Mouse (Mus musculus) lung, postnatal 0 days (tissue): ENCODE measurements around the gene Pdlim1. TPM values are rescaled to one million over a fixed set of nuclear protein-coding genes. Genes with fewer than 3 reads are reported as not detected.

Experiments used
- ATAC-seq: fragments of 200-750 bp; cut with Nextera tagmentation; 2 replicates; pipeline ENCODE4 v1.8.0; 2017; ENCODE audit warnings: moderate library complexity
- DNase-seq: peaks from one replicate; pipeline ENCODE4 v3.0.0-alpha.2; 2016; ENCODE audit warnings: low spot score
- H3K27ac ChIP-seq: fragments of 300-500 bp; sonication (generic); 2 replicates; pipeline ENCODE4 v1.5.1; 2014; ENCODE audit warnings: antibody characterized with exemption, mild to moderate bottlenecking, low read length, mixed read lengths
- H3K27me3 ChIP-seq: fragments of 300-500 bp; sonication (generic); replicated peaks from 2 replicates; pipeline ENCODE4 v1.6.1; 2014; ENCODE audit warnings: low read length, mixed read lengths; ENCODE audit not compliant: insufficient read depth
- H3K36me3 ChIP-seq: fragments of 300-500 bp; sonication (generic); 2 replicates; pipeline ENCODE4 v1.6.1; 2014; ENCODE audit warnings: low read length, mixed read lengths; ENCODE audit not compliant: insufficient read depth
- H3K4me1 ChIP-seq: fragments of 300-500 bp; sonication (generic); 2 replicates; pipeline ENCODE4 v1.6.1; 2014; ENCODE audit warnings: antibody characterized with exemption, low read depth, low read length, mixed read lengths; ENCODE audit not compliant: insufficient read depth
- H3K4me2 ChIP-seq: fragments of 300-500 bp; sonication (generic); replicated peaks from 2 replicates; pipeline ENCODE4 v1.6.1; 2014; ENCODE audit warnings: low read depth, mild to moderate bottlenecking, low read length, moderate library complexity, mixed read lengths
- H3K4me3 ChIP-seq: fragments of 300-500 bp; sonication (generic); 2 replicates; pipeline ENCODE4 v1.5.1; 2014; ENCODE audit warnings: low read depth, low read length
- H3K9ac ChIP-seq: fragments of 300-500 bp; sonication (generic); replicated peaks from 2 replicates; pipeline ENCODE4 v1.6.1; 2014; ENCODE audit warnings: low read depth, mild to moderate bottlenecking
- H3K9me3 ChIP-seq: fragments of 300-500 bp; sonication (generic); 2 replicates; pipeline ENCODE4 v1.6.1; 2016; ENCODE audit warnings: low read length, mixed read lengths
- CTCF ChIP-seq: IDR thresholded peaks from 2 replicates; pipeline ENCODE4 v1.5.1; 2016; ENCODE audit warnings: antibody characterized with exemption, mild to moderate bottlenecking
- EP300 ChIP-seq: IDR thresholded peaks from 2 replicates; pipeline ENCODE4 v1.6.1; 2016; ENCODE audit warnings: antibody characterized with exemption, mild to moderate bottlenecking, control low read depth
- WGBS: fragments of 180-500 bp; shearing (Covaris S2); extraction: QIAGEN DNeasy Blood & Tissue Kit; methylation state at CpG from one replicate; pipeline ENCODE4 v1.1.7; 2014; 5-methylcytosine and 5-hydroxymethylcytosine counted together
- polyA plus RNA-seq: library from polyadenylated mRNA; unstranded; fragments of >200 nt; fragmentation: Nextera tagmentation; extraction: Ambion mirVana; gene quantifications from 2 replicates; pipeline ENCODE4 v1.2.1, GENCODE M21; 2015

Gene Pdlim1
- polyA plus RNA-seq, 1 experiment from 2014 or later = 147 TPM

- no peak for ATAC-seq
- H3K4me2 ChIP-seq = no peak overlapping the region
- H3K9me3 ChIP-seq = no peaks in the 10 kb centered on the region
- no peaks in the 10 kb centered on the region for H3K27me3 ChIP-seq
- H3K9ac ChIP-seq = no peak overlapping the region
- H3K4me3 ChIP-seq = no peak overlapping the region
- TF ChIP-seq CTCF (no peak), EP300 (no peak)
- H3K27ac ChIP-seq = no peak overlapping the region
- DNase-seq = no peak
- no peaks in the 10 kb centered on the region for H3K36me3 ChIP-seq
- 61% methylated on average over 1 of the region's 1 CpGs for WGBS
- no peaks in the 10 kb centered on the region for H3K4me1 ChIP-seq
Observed at GRCm38 (mm10) chr19:40294231-40294630, 22.6 kb upstream of the Pdlim1 start.

GRCm38 (mm10) chr19:40293791-40294190, 22.1 kb upstream of the Pdlim1 start:
- H3K4me2 ChIP-seq = no peak overlapping the region
- no peak overlapping the region for H3K4me3 ChIP-seq
- H3K27ac ChIP-seq = no peak overlapping the region
- H3K9ac ChIP-seq = no peak overlapping the region
- H3K4me1 ChIP-seq = no peaks in the 10 kb centered on the region
- DNase-seq = no peak
- H3K36me3 ChIP-seq = no peaks in the 10 kb centered on the region
- H3K9me3 ChIP-seq = no peaks in the 10 kb centered on the region
- ATAC-seq = no peak
- no peak for TF ChIP-seq EP300
- TF ChIP-seq CTCF = no peak
- no peaks in the 10 kb centered on the region for H3K27me3 ChIP-seq
- 95% methylated on average over 6 of the region's 6 CpGs for WGBS

GRCm38 (mm10) chr19:40290099-40290724, 18.6 kb upstream of the Pdlim1 start:
- no peaks in the 10 kb centered on the region for H3K9me3 ChIP-seq
- DNase-seq (peak; percentile 29), ATAC-seq (no peak)
- no peak for TF ChIP-seq CTCF
- TF ChIP-seq EP300 = no peak
- WGBS = 55% methylated on average over 6 of the region's 6 CpGs
- no peak overlapping the region for H3K27ac ChIP-seq
- no peaks in the 10 kb centered on the region for H3K36me3 ChIP-seq
- H3K4me2 ChIP-seq = no peak overlapping the region
- no peaks in the 10 kb centered on the region for H3K4me1 ChIP-seq
- H3K9ac ChIP-seq = no peak overlapping the region
- H3K27me3 ChIP-seq = no peaks in the 10 kb centered on the region
- H3K4me3 ChIP-seq = no peak overlapping the region

- WGBS = 88% methylated on average over 9 of the region's 9 CpGs
- no peak overlapping the region for H3K9ac ChIP-seq
- no peak for DNase-seq
- no peak for ATAC-seq
- no peak overlapping the region for H3K27ac ChIP-seq
- no peak overlapping the region for H3K4me3 ChIP-seq
- H3K27me3 ChIP-seq = no peaks in the 10 kb centered on the region
- H3K4me2 ChIP-seq = no peak overlapping the region
- H3K4me1 ChIP-seq = no peaks in the 10 kb centered on the region
- TF ChIP-seq CTCF = no peak
- H3K36me3 ChIP-seq = no peaks in the 10 kb centered on the region
- H3K9me3 ChIP-seq = no peaks in the 10 kb centered on the region
Observed at GRCm38 (mm10) chr19:40288415-40288814, 16.8 kb upstream of the Pdlim1 start.

GRCm38 (mm10) chr19:40284704-40285103, 13.1 kb upstream of the Pdlim1 start:
- no peaks in the 10 kb centered on the region for H3K4me1 ChIP-seq
- H3K4me3 ChIP-seq = no peak overlapping the region
- H3K27ac ChIP-seq = no peak overlapping the region
- H3K9ac ChIP-seq = no peak overlapping the region
- no peaks in the 10 kb centered on the region for H3K9me3 ChIP-seq
- no peaks in the 10 kb centered on the region for H3K27me3 ChIP-seq
- no peak overlapping the region for H3K4me2 ChIP-seq
- no peak for TF ChIP-seq EP300
- TF ChIP-seq CTCF = no peak
- no peaks in the 10 kb centered on the region for H3K36me3 ChIP-seq
- 61% methylated on average over 2 of the region's 2 CpGs for WGBS
- ATAC-seq = no peak
- DNase-seq = no peak

GRCm38 (mm10) chr19:40283415-40283814, 11.8 kb upstream of the Pdlim1 start:
- H3K4me2 ChIP-seq = no peak overlapping the region
- H3K36me3 ChIP-seq = no peaks in the 10 kb centered on the region
- H3K27me3 ChIP-seq = no peaks in the 10 kb centered on the region
- no peak overlapping the region for H3K4me3 ChIP-seq
- ATAC-seq (no peak), DNase-seq (no peak)
- H3K9me3 ChIP-seq = no peaks in the 10 kb centered on the region
- no peak for TF ChIP-seq EP300
- TF ChIP-seq CTCF = no peak
- H3K4me1 ChIP-seq = no peaks in the 10 kb centered on the region
- H3K9ac ChIP-seq = no peak overlapping the region
- H3K27ac ChIP-seq = no peak overlapping the region
- WGBS = 30% methylated on average over 2 of the region's 2 CpGs
